Mouse (Mus musculus): ENCODE measurements around the gene Akap8.

- TF ChIP-seq CHD2 (IDR thresholded peaks at IDR 0.05; ENCODE audit: low read depth, low read length) (no peak), MAFK (IDR thresholded peaks at IDR 0.05; ENCODE audit: insufficient read depth, low read depth, low read length) (no peak), ZNF384 (IDR thresholded peaks at IDR 0.05; ENCODE audit: low read depth, low read length) (no peak), HCFC1 (IDR thresholded peaks at IDR 0.05; ENCODE audit: borderline replicate concordance, insufficient read depth, low read length) (no peak)
Observed at GRCm38 (mm10) chr17:32283341-32283740, 37.7 kb downstream of the Akap8 start.
